Comparison of ENCODE assay signal across 25 mouse cellular contexts in the genomic region with DNA sequence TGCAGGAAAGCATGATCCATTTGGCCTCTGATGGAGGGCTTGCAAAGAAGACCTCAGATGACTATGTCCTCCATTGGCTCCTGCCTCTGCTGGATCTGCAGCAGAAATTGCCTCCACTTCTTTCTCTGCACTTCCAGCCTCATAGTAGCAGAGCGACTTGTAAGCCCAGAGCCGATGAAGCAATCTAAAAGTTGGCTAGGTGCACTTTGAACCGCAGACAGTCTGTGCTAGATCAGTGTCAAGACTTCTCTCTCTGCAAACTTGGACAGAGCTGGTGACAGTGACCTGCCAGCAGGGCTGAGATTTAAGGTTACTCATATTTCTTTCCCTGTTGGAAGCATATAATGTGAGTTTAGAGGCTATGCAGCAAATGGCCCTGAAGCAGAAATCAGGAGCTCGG. TPM values are rescaled to one million over a fixed set of nuclear protein-coding genes. Genes with fewer than 3 reads are reported as not detected.
A peak's percentile ranks its signal among the peaks of the same experiment; 100 is the strongest.
DNase-seq lines count a peak whose midpoint lies in the region; ATAC-seq and TF ChIP-seq lines count a peak whose summit lies in the region.
"Had no signal": no experiment of that assay in that cellular context is flagged by ENCODE, and none has a peak within 500 bp of the region (broad histone marks: within the 10 kb centered on the region; RNA-seq: fewer than 3 reads in every experiment).

No protein-coding gene starts in this region.

- no peaks in the 10 kb centered on the region for H3K79me2 ChIP-seq in liver, adult 2 months (ENCODE audit: control insufficient read depth, insufficient read depth, low read length)

- H3K36me3 ChIP-seq in liver, adult 2 months (ENCODE audit: control insufficient read depth, insufficient read depth, low read length) = no peaks in the 10 kb centered on the region
- no peaks in the 10 kb centered on the region for H3K36me3 ChIP-seq in liver, embryonic 12.5 days
- H3K36me3 ChIP-seq in forebrain, embryonic 15.5 days = no peaks in the 10 kb centered on the region
- H3K36me3 ChIP-seq: embryonic facial prominence, embryonic 13.5 days; G1E; heart, embryonic 13.5 days; limb, embryonic 10.5 days; limb, embryonic 15.5 days; liver, embryonic 15.5 days; midbrain, embryonic 10.5 days; midbrain, embryonic 15.5 days had no signal

- H3K27ac ChIP-seq in liver, adult 2 months (replicated peaks; ENCODE audit: insufficient read depth, low read depth, low read length) = no peak overlapping the region
- no peak overlapping the region for H3K27ac ChIP-seq in liver, embryonic 12.5 days
- no peak overlapping the region for H3K27ac ChIP-seq in forebrain, embryonic 15.5 days (replicated peaks)
- H3K27ac ChIP-seq: embryonic facial prominence, embryonic 13.5 days; heart, embryonic 13.5 days; hindbrain, embryonic 14.5 days; limb, embryonic 10.5 days; limb, embryonic 15.5 days; liver, embryonic 15.5 days; midbrain, embryonic 10.5 days; midbrain, embryonic 15.5 days had no signal

- intact Hi-C loops in heart, postnatal 25 days (cut with DNase I) = no loop called here

- DNase-seq in gastrocnemius, adult 18-20 months (ENCODE audit: low spot score) = peak; percentile 24
- DNase-seq in gastrocnemius, postnatal 4 days (ENCODE audit: low spot score in 2 of 2) = no peak
- DNase-seq in liver, adult 2 months (ENCODE audit: extremely low read depth, low read depth, low spot score) = peak; percentile 64
- peak; percentile 6 for DNase-seq in gastrocnemius, postnatal 10 days
- DNase-seq in heart, postnatal 25 days (ENCODE audit: low spot score) = peak; percentile 2
- DNase-seq: adrenal gland, postnatal 25 days; cerebellum, adult 11-12 months; cerebellum, adult 9-11 months; kidney, adult 9 months; kidney, postnatal 10 days; lung, embryonic 14.5 days; lung, postnatal 14 days had no signal

- no peaks in the 10 kb centered on the region for H3K27me3 ChIP-seq in liver, adult 2 months (ENCODE audit: control insufficient read depth, insufficient read depth, low read length)
- H3K27me3 ChIP-seq in liver, embryonic 12.5 days (replicated peaks) = no peaks in the 10 kb centered on the region
- H3K27me3 ChIP-seq in forebrain, embryonic 15.5 days = no peaks in the 10 kb centered on the region
- H3K27me3 ChIP-seq: embryonic facial prominence, embryonic 13.5 days; heart, embryonic 13.5 days; limb, embryonic 15.5 days; liver, embryonic 15.5 days; midbrain, embryonic 15.5 days had no signal

- ATAC-seq in liver, embryonic 12.5 days = no peak
- ATAC-seq in forebrain, embryonic 15.5 days (replicated peaks) = no peak
- ATAC-seq in monocyte, adult 5-6 weeks (replicated peaks; ENCODE audit: insufficient number of reproducible peaks, low FRiP score, low TSS enrichment, poor library complexity, severe bottlenecking) = no peak
- ATAC-seq: intestine, postnatal 0 days; midbrain, embryonic 15.5 days had no signal

- TF ChIP-seq POLR2A in liver, adult 2 months (IDR thresholded peaks at IDR 0.05; ENCODE audit: extremely low read depth, insufficient read depth, low read length) = no peak

- WGBS in liver, adult 2 months = 46% methylated on average over 4 of the region's 4 CpGs
- WGBS in liver, embryonic 12.5 days (ENCODE audit: insufficient replicate concordance) = 82% methylated on average over 4 of the region's 4 CpGs
- 95% methylated on average over 4 of the region's 4 CpGs for WGBS in forebrain, embryonic 15.5 days

- no peak overlapping the region for H3K9ac ChIP-seq in liver, adult 2 months (ENCODE audit: low read depth, low read length)
- no peak overlapping the region for H3K9ac ChIP-seq in liver, embryonic 12.5 days
- no peak overlapping the region for H3K9ac ChIP-seq in forebrain, embryonic 15.5 days (replicated peaks)
- H3K9ac ChIP-seq: embryonic facial prominence, embryonic 13.5 days; heart, embryonic 13.5 days; hindbrain, embryonic 14.5 days; limb, embryonic 15.5 days; liver, embryonic 15.5 days; lung, embryonic 14.5 days; midbrain, embryonic 15.5 days had no signal

- H3K9me3 ChIP-seq in liver, embryonic 12.5 days (replicated peaks) = no peaks in the 10 kb centered on the region
- no peaks in the 10 kb centered on the region for H3K9me3 ChIP-seq in forebrain, embryonic 15.5 days
- H3K9me3 ChIP-seq: embryonic facial prominence, embryonic 13.5 days; G1E; heart, embryonic 13.5 days; limb, embryonic 10.5 days; limb, embryonic 15.5 days; liver, embryonic 15.5 days; midbrain, embryonic 10.5 days; midbrain, embryonic 15.5 days had no signal

- no peaks in the 10 kb centered on the region for H3K4me1 ChIP-seq in liver, adult 2 months (ENCODE audit: control insufficient read depth, insufficient read depth, low read length)
- H3K4me1 ChIP-seq in liver, embryonic 12.5 days = no peaks in the 10 kb centered on the region
- H3K4me1 ChIP-seq in forebrain, embryonic 15.5 days = no peaks in the 10 kb centered on the region
- H3K4me1 ChIP-seq: embryonic facial prominence, embryonic 13.5 days; heart, embryonic 13.5 days; limb, embryonic 10.5 days; limb, embryonic 15.5 days; liver, embryonic 15.5 days; midbrain, embryonic 10.5 days; midbrain, embryonic 15.5 days had no signal

- no peak overlapping the region for H3K4me3 ChIP-seq in liver, adult 2 months (ENCODE audit: insufficient read depth, low read depth, low read length)
- H3K4me3 ChIP-seq in liver, embryonic 12.5 days = no peak overlapping the region
- H3K4me3 ChIP-seq in forebrain, embryonic 15.5 days = no peak overlapping the region
- H3K4me3 ChIP-seq: embryonic facial prominence, embryonic 13.5 days; heart, embryonic 13.5 days; limb, embryonic 10.5 days; limb, embryonic 15.5 days; liver, embryonic 15.5 days; midbrain, embryonic 10.5 days; midbrain, embryonic 15.5 days had no signal

- TF ChIP-seq CTCF in liver, adult 2 months (IDR thresholded peaks at IDR 0.05; ENCODE audit: low read depth, low read length) = no peak

- H3K4me2 ChIP-seq in liver, embryonic 12.5 days = no peak overlapping the region
- no peak overlapping the region for H3K4me2 ChIP-seq in forebrain, embryonic 15.5 days (replicated peaks)
- H3K4me2 ChIP-seq: embryonic facial prominence, embryonic 13.5 days; heart, embryonic 13.5 days; hindbrain, embryonic 14.5 days; limb, embryonic 15.5 days; liver, embryonic 15.5 days; lung, embryonic 14.5 days; midbrain, embryonic 15.5 days had no signal

RNA-seq across cellular contexts. Expression of gene Tars, which starts 37.9 kb away (rescaled TPM):
- 10 to 100 TPM; 32.8 to 37.9 TPM for total RNA-seq in gastrocnemius, adult 18-20 months (2021)
- 10 to 100 TPM; 38.8 to 43.9 TPM for total RNA-seq in gastrocnemius, postnatal 4 days (2021)
- total RNA-seq in liver, adult 2 months (2014; rRNA removed) = 49.4 and 52.6 TPM in 2 replicates
- 35.9 and 40.9 TPM in 2 replicates for polyA plus RNA-seq in liver, adult 2 months (2012; rRNA removed)
- polyA plus RNA-seq in liver, embryonic 12.5 days (2016; fragmentation: Nextera tagmentation; extraction: Ambion mirVana) = 69.7 and 70.5 TPM in 2 replicates
- 10 to 100 TPM; 30.6 to 37.4 TPM for total RNA-seq in gastrocnemius, postnatal 10 days (2021)
- total RNA-seq in heart, postnatal 25 days (2021) = 10 to 100 TPM; 22.5 to 25.1 TPM
- polyA plus RNA-seq in forebrain, embryonic 15.5 days (2015; fragmentation: Nextera tagmentation; extraction: Ambion mirVana) = 55.4 and 56.3 TPM in 2 replicates
- 56.5 to 107 TPM (median 89.8 TPM) in 3 replicates for total RNA-seq in monocyte, adult 5-6 weeks (2017)

Comparison
In these comparisons a context has a peak if more than half of its experiments do, and no peak if none do; other contexts are left out.
1. DNase-seq: peak in gastrocnemius, adult 18-20 months (single experiment), liver, adult 2 months (single experiment), gastrocnemius, postnatal 10 days (single experiment) and heart, postnatal 25 days (single experiment); none in gastrocnemius, postnatal 4 days (0 of 2).